Mouse (Mus musculus) brain, embryonic 14.5 days (tissue): ENCODE measurements around the gene Muc3. TPM values are rescaled to one million over a fixed set of nuclear protein-coding genes. Genes with fewer than 3 reads are reported as not detected.

Experiments
- DNase-seq: peaks from one replicate; pipeline ENCODE4 v3.0.0-alpha.2; 2011; ENCODE audit warnings: low read depth
- CTCF ChIP-seq: fragments of 200-500 bp; IDR thresholded peaks from 2 replicates; pipeline ENCODE4 v1.5.1; 2012; ENCODE audit warnings: inconsistent platforms, mild to moderate bottlenecking, moderate library complexity, borderline replicate concordance; ENCODE audit not compliant: insufficient read depth, insufficient read length; ENCODE audit errors: extremely low read depth
- POLR2A ChIP-seq: fragments of 200-500 bp; IDR thresholded peaks from 2 replicates; pipeline ENCODE4 v1.6.1; 2012; ENCODE audit warnings: mild to moderate bottlenecking, inconsistent platforms, borderline replicate concordance; ENCODE audit not compliant: poor library complexity, insufficient read depth, insufficient read length, severe bottlenecking; ENCODE audit errors: extremely low read depth
- polyA plus RNA-seq: library from polyadenylated mRNA; depleted of rRNA; stranded (reverse); fragments of >200 nt; gene quantifications from 2 replicates; pipeline ENCODE4 v1.2.3, GENCODE M21; 2012; rRNA removed

Gene Muc3
- polyA plus RNA-seq, 1 experiment: 0.05 TPM

DNA sequence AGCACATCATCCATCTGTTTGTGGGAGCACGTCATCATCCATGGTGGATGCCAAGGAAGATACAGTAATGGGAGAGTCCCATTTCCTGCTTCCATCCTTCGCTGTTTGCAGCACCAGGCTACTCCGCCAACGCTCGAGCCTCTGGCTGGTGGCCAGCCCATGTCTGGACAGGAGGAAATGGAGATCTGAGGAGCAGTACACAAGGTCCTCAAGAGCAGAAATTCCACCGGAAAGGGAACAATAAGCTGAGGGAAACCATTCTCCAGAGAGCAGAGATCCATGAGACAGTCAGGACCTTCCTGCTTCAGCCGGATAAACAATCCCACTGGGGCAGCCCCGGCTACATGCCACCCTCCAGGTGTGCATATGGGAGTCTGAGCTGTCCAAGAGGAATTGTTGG lies 61.7 kb downstream of the Muc3 start:
- TF ChIP-seq POLR2A (no peak), CTCF (no peak)

DNA sequence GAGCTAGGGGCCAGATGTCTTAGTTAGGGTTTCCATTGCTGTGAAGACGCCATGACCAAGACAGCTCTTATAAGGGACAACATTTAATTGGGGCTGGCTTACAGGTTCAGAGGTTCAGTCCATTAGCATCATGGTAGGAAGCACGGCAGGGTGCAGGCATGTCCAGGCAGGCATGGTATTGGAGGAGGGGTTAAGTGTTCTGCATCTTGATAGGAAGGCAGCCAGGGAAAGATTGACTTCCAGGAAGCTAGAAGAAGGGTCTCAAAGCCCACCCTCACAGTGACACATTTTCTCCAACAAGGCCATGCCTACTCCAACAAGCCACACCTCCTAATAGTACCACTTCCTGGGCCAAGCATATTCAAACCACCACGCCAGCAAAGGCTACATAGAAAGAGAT lies 63.4 kb downstream of the Muc3 start:
- DNase-seq: no peak
- TF ChIP-seq POLR2A (no peak), CTCF (no peak)

More for the DNA sequence above, 61.7 kb downstream of the Muc3 start:
- no peak for DNase-seq

DNA sequence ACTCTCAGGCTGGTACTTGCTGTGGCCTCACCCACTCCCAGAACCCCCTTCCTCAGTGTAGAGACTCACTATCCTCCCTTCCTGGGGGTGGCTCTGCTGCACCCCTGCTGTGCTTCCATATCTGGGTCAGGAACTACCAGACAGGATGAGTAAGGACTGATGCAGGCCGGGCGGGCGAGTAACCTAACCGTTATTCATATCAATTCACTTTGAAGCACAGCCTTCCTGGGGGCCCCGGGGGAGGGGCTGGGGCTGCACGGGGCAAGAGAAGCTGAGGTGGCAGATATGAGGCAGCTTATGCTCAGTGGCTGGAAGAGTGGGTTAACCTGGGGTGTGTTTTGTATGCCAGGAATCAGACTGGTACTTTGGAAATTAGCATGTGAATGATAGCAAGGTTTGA lies 64.1 kb downstream of the Muc3 start:
- TF ChIP-seq CTCF (no peak), POLR2A (no peak)

More for the DNA sequence above, 64.1 kb downstream of the Muc3 start:
- DNase-seq: no peak

Other genes with a start within 250 kb of the Muc3 start
- gene Ift22, start 241.2 kb downstream of the Muc3 start, polyA plus RNA-seq: 56.2 and 58.2 TPM in 2 replicates
- gene Fis1, start 196.0 kb downstream of the Muc3 start, polyA plus RNA-seq: 316 and 348 TPM in 2 replicates
- 0.53 and 0.63 TPM in 2 replicates for gene Cldn15, start 182.7 kb downstream of the Muc3 start, polyA plus RNA-seq
- 75.0 and 81.7 TPM in 2 replicates for gene Plod3, start 162.3 kb downstream of the Muc3 start, polyA plus RNA-seq
- 89.0 and 104 TPM in 2 replicates for gene Znhit1, start 161.3 kb downstream of the Muc3 start, polyA plus RNA-seq
- gene Vgf, start 122.9 kb downstream of the Muc3 start, polyA plus RNA-seq: 6.7 and 9.3 TPM in 2 replicates
- 162 and 163 TPM in 2 replicates for gene Ap1s1, start 103.2 kb downstream of the Muc3 start, polyA plus RNA-seq
- 2.1 and 2.6 TPM in 2 replicates for gene Serpine1, start 77.1 kb downstream of the Muc3 start, polyA plus RNA-seq
- 1.2 and 2.2 TPM in 2 replicates for gene Trim56, start 33.1 kb downstream of the Muc3 start, polyA plus RNA-seq
- 0.87 and 1.4 TPM in 2 replicates for gene Muc3a, start 63.1 kb upstream of the Muc3 start, polyA plus RNA-seq
- 18.8 and 32.5 TPM in 2 replicates for gene Ache, start 138.2 kb upstream of the Muc3 start, polyA plus RNA-seq
- 10.0 and 11.9 TPM in 2 replicates for gene Ufsp1, start 145.3 kb upstream of the Muc3 start, polyA plus RNA-seq
- gene Srrt, start 158.4 kb upstream of the Muc3 start, polyA plus RNA-seq: 211 and 216 TPM in 2 replicates
- gene Trip6, start 165.1 kb upstream of the Muc3 start, polyA plus RNA-seq: 25.7 and 33.0 TPM in 2 replicates
- 34.0 and 34.8 TPM in 2 replicates for gene Slc12a9, start 184.3 kb upstream of the Muc3 start, polyA plus RNA-seq
- gene Ephb4, start 200.8 kb upstream of the Muc3 start, polyA plus RNA-seq: 15.5 and 18.8 TPM in 2 replicates